21 mouse cellular contexts compared by ENCODE assay signal in the genomic region with DNA sequence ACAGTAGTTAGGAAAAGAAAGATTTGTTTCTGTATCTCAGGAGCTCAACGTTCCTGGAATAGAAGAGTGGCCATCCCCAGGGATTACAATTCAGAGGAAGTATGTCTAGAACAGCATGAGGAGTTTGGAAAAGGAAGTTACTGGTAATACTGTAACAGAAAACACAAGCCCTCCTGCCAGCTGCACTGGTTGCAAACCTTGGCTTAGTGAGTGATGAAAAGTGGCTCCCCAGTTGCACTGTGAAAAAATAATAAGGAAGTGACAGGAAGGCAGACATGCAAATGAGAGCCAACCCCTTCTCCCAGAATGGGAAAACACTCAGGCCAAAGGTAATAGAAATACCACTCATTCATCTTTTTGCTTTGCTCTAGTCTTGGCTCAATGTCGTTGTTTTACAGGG.
DNase-seq lines count a peak whose midpoint lies in the region; ATAC-seq and TF ChIP-seq lines count a peak whose summit lies in the region.
"Had no signal": no experiment of that assay in that cellular context is flagged by ENCODE, and none has a peak within 500 bp of the region (broad histone marks: within the 10 kb centered on the region; RNA-seq: fewer than 3 reads in every experiment).

No protein-coding gene starts in this region.

- H3K27me3 ChIP-seq in liver, embryonic 12.5 days (replicated peaks): no peaks in the 10 kb centered on the region
- H3K27me3 ChIP-seq: heart, embryonic 15.5 days; hindbrain, embryonic 12.5 days; limb, embryonic 13.5 days; liver, embryonic 15.5 days; midbrain, embryonic 13.5 days; neural tube, embryonic 13.5 days had no signal

- H3K4me3 ChIP-seq in lung, adult 2 months (replicated peaks; ENCODE audit: extremely low read depth, low read depth, low read length): no peak overlapping the region
- no peak overlapping the region for H3K4me3 ChIP-seq in liver, embryonic 12.5 days
- H3K4me3 ChIP-seq: heart, embryonic 15.5 days; hindbrain, embryonic 12.5 days; limb, embryonic 13.5 days; liver, embryonic 15.5 days; midbrain, embryonic 13.5 days; neural tube, embryonic 13.5 days had no signal

- no peak overlapping the region for H3K9ac ChIP-seq in liver, embryonic 12.5 days
- H3K9ac ChIP-seq: heart, embryonic 15.5 days; hindbrain, embryonic 12.5 days; limb, embryonic 13.5 days; liver, embryonic 15.5 days; midbrain, embryonic 13.5 days; neural tube, embryonic 13.5 days had no signal

- DNase-seq in embryo, embryonic 10 days (ENCODE audit: low spot score): peak; percentile 22
- DNase-seq in embryo, embryonic 9.5 days (ENCODE audit: extremely low spot score): no peak
- DNase-seq in heart, postnatal 10 days: peak; percentile 12 to 15
- no peak for DNase-seq in heart, postnatal 14 days
- DNase-seq in brain, embryonic 18.5 days (ENCODE audit: low read depth, low spot score): peak; percentile 22
- DNase-seq in lung, adult 2 months: no peak
- DNase-seq: adrenal gland, postnatal 25 days; cerebellum, adult 8-10 months; kidney, adult 8-10 months; kidney, postnatal 25 days had no signal

- intact Hi-C loops in heart, postnatal 10 days (cut with DNase I): no loop called here
- intact Hi-C loops in heart, postnatal 14 days (cut with DNase I): no loop called here

- ATAC-seq in megakaryocyte progenitor cell, adult 5-6 weeks (replicated peaks; ENCODE audit: poor library complexity): peak; percentile 39; the same call in 1 of the 2 replicates
- ATAC-seq in liver, embryonic 12.5 days: no peak
- ATAC-seq: activated CD4-positive, CD25-positive, alpha-beta regulatory T cell, adult 4 months; lung, postnatal 0 days; midbrain, embryonic 13.5 days; Patski had no signal

- H3K4me2 ChIP-seq in liver, embryonic 12.5 days: no peak overlapping the region
- H3K4me2 ChIP-seq: heart, embryonic 15.5 days; hindbrain, embryonic 12.5 days; limb, embryonic 13.5 days; liver, embryonic 15.5 days; midbrain, embryonic 13.5 days; neural tube, embryonic 13.5 days had no signal

- 41% methylated on average over 2 of the region's 2 CpGs for WGBS in lung, adult 2 months
- 35% methylated on average over 2 of the region's 2 CpGs for WGBS in liver, embryonic 12.5 days (ENCODE audit: insufficient replicate concordance)

- no peak overlapping the region for H3K27ac ChIP-seq in liver, embryonic 12.5 days
- H3K27ac ChIP-seq: heart, embryonic 15.5 days; hindbrain, embryonic 12.5 days; limb, embryonic 13.5 days; liver, embryonic 15.5 days; midbrain, embryonic 13.5 days; neural tube, embryonic 13.5 days had no signal

- no peaks in the 10 kb centered on the region for H3K36me3 ChIP-seq in liver, embryonic 12.5 days
- H3K36me3 ChIP-seq: heart, embryonic 15.5 days; hindbrain, embryonic 12.5 days; limb, embryonic 13.5 days; liver, embryonic 15.5 days; midbrain, embryonic 13.5 days; neural tube, embryonic 13.5 days had no signal

- no peak for TF ChIP-seq POLR2A in lung, adult 2 months (IDR thresholded peaks at IDR 0.05; ENCODE audit: borderline replicate concordance, extremely low read depth, low read depth, low read length)

- no peak for TF ChIP-seq CTCF in lung, adult 2 months (IDR thresholded peaks at IDR 0.05; ENCODE audit: insufficient read depth, low read length)

- H3K9me3 ChIP-seq in liver, embryonic 12.5 days (replicated peaks): no peaks in the 10 kb centered on the region
- H3K9me3 ChIP-seq: heart, embryonic 15.5 days; hindbrain, embryonic 12.5 days; limb, embryonic 13.5 days; liver, embryonic 15.5 days; midbrain, embryonic 13.5 days; neural tube, embryonic 13.5 days had no signal

- H3K4me1 ChIP-seq in lung, adult 2 months (ENCODE audit: control insufficient read depth, insufficient read depth, low read length): no peaks in the 10 kb centered on the region
- H3K4me1 ChIP-seq in liver, embryonic 12.5 days: no peaks in the 10 kb centered on the region
- H3K4me1 ChIP-seq: heart, embryonic 15.5 days; hindbrain, embryonic 12.5 days; limb, embryonic 13.5 days; liver, embryonic 15.5 days; midbrain, embryonic 13.5 days; neural tube, embryonic 13.5 days had no signal

Comparison
In these comparisons a context has a peak if more than half of its experiments do, and no peak if none do; other contexts are left out.
1. DNase-seq: peak in embryo, embryonic 10 days (single experiment), heart, postnatal 10 days (2 of 2) and brain, embryonic 18.5 days (single experiment); none in embryo, embryonic 9.5 days (single experiment), heart, postnatal 14 days (0 of 2) and lung, adult 2 months (single experiment).